Mouse (Mus musculus) liver, adult (tissue): ENCODE measurements around the gene Lmx1a.

ENCODE experiments used
- GATA4 ChIP-seq: IDR thresholded peaks from 2 replicates; pipeline ENCODE4 v1.6.1; 2014; ENCODE audit warnings: mild to moderate bottlenecking, low read length; ENCODE audit not compliant: insufficient replicate concordance

Gene Lmx1a

GRCm38 (mm10) chr1:167690138-167690710 is 1.2 kb downstream of the Lmx1a start:
- no peak for TF ChIP-seq GATA4

DNA sequence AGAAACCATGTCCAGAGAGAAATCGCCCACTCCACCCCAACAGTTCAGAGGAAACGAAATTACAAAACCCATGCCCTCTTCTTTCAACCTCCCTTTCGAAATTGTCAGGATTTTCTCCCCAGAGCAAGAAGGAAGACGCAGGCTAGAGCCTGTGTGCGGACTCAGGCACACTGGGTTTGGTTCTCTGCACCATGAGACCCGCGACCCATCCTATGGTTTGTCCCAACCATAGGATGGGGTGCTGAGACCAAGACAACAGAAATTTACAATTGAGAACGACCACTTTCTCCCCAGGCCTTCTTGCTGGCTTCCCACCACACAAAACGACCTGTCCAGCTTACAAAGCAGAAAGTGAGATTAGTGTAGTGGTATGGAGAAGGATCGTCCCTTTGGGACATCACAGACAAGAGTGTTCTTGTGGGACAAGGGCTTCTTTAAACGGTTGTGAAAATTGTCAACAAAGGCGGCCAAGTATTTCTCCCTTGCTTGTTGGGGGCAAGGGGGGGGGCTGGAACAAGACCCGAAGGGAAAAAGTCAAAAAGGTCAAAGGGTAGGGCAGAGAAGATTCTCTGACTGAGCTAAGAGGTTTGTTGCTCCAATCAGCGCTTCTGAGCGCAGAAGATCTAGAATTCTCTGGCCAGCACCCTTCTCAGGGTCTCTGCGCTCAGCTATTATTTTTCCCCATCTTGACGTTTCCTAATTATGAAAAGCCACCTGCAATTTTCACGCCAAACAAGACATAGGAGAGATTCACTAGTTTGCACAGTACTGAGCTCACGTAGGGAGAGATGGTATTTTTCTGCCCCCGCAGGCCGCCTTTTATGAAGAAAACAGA is 1.9 kb downstream of the Lmx1a start:
- no peak for TF ChIP-seq GATA4

DNA sequence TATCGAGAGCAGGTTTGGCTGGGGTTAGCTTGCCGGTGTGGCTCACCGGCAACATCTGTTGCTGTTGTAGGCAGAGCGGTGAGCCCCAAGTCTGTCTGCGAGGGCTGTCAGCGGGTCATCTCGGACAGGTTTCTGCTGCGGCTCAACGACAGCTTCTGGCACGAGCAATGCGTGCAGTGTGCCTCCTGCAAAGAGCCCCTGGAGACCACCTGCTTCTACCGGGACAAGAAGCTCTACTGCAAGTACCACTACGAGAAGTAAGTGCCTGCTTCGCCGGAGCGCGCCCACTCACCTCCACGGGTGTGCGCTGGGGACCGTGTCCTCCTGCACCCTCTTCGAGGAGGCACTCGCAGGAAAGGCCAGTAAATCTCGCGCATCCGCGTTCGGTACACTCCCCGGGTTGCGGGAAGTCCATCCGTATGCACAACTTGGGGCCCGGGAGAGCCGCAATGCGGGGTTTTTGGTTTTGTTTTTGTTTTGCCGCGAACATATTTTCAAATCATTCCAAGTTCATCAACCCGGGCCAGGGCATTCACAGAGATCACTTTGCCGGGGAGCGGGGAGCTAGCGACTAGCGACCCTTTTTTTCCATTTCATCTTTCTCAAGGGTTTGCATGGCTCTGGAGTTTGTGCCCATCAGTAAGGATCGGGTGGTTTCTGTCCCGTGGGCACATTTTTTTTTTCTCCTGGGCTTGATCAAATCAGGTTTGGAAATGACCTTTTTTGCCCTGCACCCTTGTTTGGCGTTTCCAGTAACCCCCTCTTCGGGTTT is 3.1 kb downstream of the Lmx1a start:
- no peak for TF ChIP-seq GATA4

- no peak for TF ChIP-seq GATA4
Observed at GRCm38 (mm10) chr1:167692683-167693045, 3.6 kb downstream of the Lmx1a start.

- TF ChIP-seq GATA4: no peak
Observed at GRCm38 (mm10) chr1:167693499-167694240, 4.6 kb downstream of the Lmx1a start.

- no peak for TF ChIP-seq GATA4
Observed at GRCm38 (mm10) chr1:167694731-167695130, 5.7 kb downstream of the Lmx1a start.

DNA sequence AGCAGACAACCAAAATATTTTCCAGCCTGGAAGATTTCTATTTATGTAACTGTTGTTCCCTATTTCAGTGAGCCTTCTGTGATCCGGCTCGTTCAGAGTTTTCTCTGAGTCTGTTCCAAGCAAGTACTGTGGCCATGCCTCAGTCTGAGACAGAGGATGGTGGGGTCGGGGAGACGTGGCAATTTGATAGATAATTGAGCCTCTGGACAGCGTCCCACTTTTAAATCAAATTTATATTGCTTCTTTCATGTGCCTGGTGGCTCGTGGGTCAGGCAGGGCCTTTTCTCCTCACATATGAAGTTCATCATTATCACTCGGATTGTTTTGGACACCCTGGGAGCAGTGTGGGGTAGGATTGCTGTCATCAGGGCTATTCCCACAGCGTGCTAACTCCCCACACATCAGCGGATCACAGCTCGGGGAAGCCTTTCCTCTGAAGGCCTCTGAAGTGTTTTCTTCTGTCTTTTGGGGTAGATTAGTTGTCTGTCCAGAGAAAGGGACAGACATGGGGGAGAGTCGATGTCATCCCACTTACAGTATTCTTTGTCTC is 6.9 kb downstream of the Lmx1a start:
- no peak for TF ChIP-seq GATA4

DNA sequence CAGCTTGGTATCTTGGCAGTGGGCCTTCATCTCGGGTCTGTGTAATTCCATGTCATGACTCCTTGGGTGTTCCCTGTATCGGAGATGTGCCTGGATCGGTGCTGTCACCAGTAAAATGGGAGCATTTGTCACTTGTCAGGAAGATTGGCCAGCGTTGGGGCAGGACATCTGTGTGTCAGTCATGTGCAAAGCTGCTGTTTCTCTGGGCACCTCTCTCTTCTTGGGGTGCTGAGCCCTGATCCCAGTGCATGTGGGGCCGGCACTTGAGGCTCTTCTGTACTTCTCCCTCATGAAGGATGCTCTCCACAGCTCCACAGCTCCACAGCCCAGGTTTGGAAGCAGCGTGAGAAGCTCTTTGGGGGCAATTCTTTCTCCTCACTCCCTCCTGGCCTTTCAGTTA is 10.7 kb downstream of the Lmx1a start:
- no peak for TF ChIP-seq GATA4

- no peak for TF ChIP-seq GATA4
Observed at GRCm38 (mm10) chr1:167700221-167700620, 11.2 kb downstream of the Lmx1a start.

GRCm38 (mm10) chr1:167705527-167705926 is 16.5 kb downstream of the Lmx1a start:
- TF ChIP-seq GATA4: no peak

DNA sequence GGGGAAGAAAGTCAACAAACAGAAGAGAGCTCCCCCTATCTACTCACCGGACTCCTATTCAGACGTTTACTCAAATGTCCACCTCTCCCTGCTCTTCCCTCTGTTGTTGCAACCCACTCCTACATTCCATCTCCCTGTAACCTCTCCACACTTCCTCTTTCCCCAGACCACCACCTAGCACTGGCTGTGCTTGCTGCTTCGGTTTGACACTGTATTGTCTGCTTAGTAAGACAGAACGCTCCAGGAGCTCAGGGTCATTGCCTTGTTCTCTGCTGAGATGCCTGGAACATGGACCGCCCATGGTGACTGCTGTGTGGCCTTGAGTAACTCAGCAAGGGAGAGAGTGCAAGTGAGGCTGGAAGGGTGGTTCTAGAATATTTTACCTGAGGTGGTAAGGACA is 19.7 kb downstream of the Lmx1a start:
- TF ChIP-seq GATA4: no peak

GRCm38 (mm10) chr1:167715730-167716341 is 26.8 kb downstream of the Lmx1a start:
- TF ChIP-seq GATA4: no peak

GRCm38 (mm10) chr1:167734471-167734870 is 45.4 kb downstream of the Lmx1a start:
- no peak for TF ChIP-seq GATA4

DNA sequence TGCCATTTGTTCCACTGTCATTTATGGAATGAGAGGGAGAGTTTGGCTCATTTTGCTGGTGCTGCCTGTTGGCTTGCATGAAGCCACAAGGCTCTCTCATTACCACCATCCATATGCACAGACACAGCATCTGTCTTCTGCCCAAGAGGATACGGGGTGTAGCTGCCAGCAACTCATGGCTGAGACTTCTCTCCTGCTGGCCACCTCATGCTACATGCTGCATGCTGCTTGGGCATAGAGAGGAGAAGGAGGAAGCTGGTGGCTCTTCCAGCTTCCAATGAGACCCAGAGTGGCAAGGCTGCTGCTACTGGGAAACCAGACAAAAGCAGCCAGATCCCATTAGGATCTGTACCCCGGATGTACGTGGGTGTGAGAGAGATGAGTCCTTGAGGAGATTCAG is 47.8 kb downstream of the Lmx1a start:
- no peak for TF ChIP-seq GATA4

DNA sequence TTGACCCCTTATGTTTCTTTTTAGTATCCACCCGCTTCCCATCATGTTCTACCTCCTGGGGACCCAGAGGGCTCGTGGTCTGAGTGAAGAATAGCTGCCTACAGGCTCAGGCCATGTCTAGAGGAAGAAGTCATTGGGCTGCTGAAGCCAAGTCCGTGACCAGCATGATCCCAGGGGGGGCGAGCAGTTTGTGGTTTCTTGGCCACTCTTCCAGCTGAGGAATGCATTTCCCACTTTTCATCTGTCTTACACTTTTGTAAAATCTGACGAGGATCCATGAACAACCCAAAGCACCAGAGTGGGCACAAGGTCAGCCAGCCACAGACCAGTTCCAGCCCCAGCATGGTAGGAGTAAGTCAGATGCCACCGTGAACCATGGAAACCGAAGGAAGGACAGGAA is 50.2 kb downstream of the Lmx1a start:
- TF ChIP-seq GATA4: no peak

DNA sequence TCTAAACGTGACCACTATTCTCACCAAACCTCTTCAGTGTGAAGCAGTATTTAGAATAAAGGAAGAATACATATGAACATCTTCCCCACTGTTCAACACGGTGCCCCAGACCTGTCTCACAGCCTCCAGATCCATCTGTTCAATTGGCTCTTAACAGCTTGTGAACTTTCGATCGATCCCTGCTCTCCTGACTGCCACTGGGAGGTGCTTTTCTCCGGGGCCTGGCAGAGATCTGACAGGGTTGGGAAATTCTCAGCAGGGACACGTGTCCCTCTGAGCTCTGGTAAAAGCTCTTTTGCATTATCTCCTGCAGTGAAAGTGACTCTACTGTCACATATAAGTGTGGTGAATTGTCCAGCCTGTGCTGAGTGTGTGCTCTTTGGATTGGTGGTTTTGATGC is 57.6 kb downstream of the Lmx1a start:
- TF ChIP-seq GATA4: no peak
